Mouse (Mus musculus): ENCODE results near the gene Gm17720. TPM values are rescaled to one million over a fixed set of nuclear protein-coding genes. Genes with fewer than 3 reads are reported as not detected.
"Not testable (repeated sequence)": the region's sequence is repeated elsewhere in the genome, so short reads cannot be mapped to it uniquely, and the experiment has no call there.

Gene Gm17720
- total RNA-seq, 2 experiments from 2014 or later, result not detected

GRCm38 (mm10) chr8:110039216-110039615 lies 63.3 kb downstream of the Gm17720 start:
- no peak for DNase-seq

- DNase-seq, result peak; percentile 25 to 29
Measured at GRCm38 (mm10) chr8:110036156-110036555, 66.4 kb downstream of the Gm17720 start.

GRCm38 (mm10) chr8:110034331-110034730 lies 68.2 kb downstream of the Gm17720 start:
- DNase-seq, result no peak

GRCm38 (mm10) chr8:110033771-110034170 lies 68.8 kb downstream of the Gm17720 start:
- not testable (repeated sequence) for DNase-seq

Other genes starting within 250 kb of the Gm17720 start
- gene Phlpp2, start 234.2 kb downstream of the Gm17720 start, total RNA-seq (2021), result 10 to 100 TPM; 25.0 to 31.4 TPM
- gene Marveld3, start 140.6 kb downstream of the Gm17720 start, total RNA-seq (2021), result not detected
- under 1 TPM in 1 of 2 experiments, not detected in 1; 0.32 TPM for gene Tat, start 112.3 kb downstream of the Gm17720 start, total RNA-seq (2021)
- under 1 TPM in 1 of 2 experiments, not detected in 1; 0.17 TPM for gene Chst4, start 63.0 kb downstream of the Gm17720 start, total RNA-seq (2021)
- 10 to 100 TPM; 26.8 to 27.4 TPM for gene Zfp612, start 23.0 kb downstream of the Gm17720 start, total RNA-seq (2021)
- gene Gm21964, start 1.5 kb downstream of the Gm17720 start, total RNA-seq (2021), result not detected
- 10 to 100 TPM; 44.3 to 51.0 TPM for gene Calb2, start 65.5 kb upstream of the Gm17720 start, total RNA-seq (2021)
- gene Cmtr2, start 112.9 kb upstream of the Gm17720 start, total RNA-seq (2021), result 1 to 10 TPM; 5.3 to 6.8 TPM
- under 1 TPM; 0.37 to 0.43 TPM for gene Hydin, start 164.2 kb upstream of the Gm17720 start, total RNA-seq (2021)

All from layer of hippocampus, postnatal 36 days (tissue).